Mouse (Mus musculus) c-Kit-positive CD71-positive TER-119-positive erythroid progenitor cells, embryonic 14.5 days (primary cell): ENCODE results near the gene Zic4.

Source experiments
- DNase-seq: peaks from one replicate; pipeline ENCODE4 v3.0.0-alpha.2; 2013; ENCODE audit warnings: low spot score

Gene Zic4

DNA sequence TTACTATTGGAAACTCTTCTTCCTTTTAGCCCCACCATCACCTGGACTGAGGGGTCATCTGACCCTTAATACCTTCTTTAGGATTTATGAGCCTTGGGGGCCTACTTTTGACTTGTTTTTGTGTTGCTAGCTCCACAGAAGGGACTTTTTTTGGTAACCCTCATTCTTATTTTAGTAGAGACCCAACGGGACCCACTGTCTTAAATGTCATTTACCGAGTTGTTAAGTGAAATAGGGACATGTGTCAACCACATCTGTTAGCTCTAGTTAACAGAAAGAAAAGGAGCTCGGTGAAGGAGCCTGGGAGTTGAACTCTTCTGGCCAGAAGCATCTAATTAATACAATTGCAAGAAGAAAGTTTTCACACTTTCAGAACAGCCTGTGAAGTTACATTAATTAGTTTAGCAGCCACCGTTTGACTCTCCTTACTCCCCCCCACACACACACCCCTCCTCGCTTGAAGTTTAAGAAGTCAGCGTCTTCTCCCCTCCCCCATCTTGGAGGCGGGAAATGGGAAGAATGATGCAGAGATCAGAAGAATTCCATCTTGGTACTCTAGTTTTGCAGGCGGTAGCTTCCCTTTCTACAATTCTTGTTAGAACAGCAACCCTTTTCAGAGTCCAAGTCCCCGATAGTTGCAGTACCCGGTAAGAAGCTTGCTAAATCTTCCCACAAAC is 17.7 kb downstream of the Zic4 start:
- DNase-seq = no peak

DNA sequence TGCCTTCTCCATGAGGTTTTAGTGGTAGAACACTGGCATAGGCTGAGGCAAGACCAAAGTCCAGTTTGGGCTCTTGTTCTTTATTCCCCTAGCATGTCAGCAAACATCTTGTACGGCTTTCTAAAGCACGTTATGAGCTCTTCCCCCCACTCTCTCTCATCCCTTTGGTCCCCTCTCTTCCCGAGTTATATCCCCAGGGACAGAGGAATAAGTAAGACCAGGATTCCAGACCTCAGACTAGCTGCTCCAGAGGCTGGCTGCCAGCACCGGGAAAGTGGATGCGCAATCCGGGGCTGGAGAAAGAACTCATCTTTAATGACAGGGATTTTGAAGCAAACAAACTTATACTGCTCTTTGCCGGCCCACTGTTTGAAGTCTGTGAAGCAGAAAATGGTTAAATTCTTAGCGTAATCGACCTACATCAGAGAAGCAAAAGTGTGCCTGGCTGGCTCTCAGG is 18.3 kb downstream of the Zic4 start:
- no peak for DNase-seq

DNA sequence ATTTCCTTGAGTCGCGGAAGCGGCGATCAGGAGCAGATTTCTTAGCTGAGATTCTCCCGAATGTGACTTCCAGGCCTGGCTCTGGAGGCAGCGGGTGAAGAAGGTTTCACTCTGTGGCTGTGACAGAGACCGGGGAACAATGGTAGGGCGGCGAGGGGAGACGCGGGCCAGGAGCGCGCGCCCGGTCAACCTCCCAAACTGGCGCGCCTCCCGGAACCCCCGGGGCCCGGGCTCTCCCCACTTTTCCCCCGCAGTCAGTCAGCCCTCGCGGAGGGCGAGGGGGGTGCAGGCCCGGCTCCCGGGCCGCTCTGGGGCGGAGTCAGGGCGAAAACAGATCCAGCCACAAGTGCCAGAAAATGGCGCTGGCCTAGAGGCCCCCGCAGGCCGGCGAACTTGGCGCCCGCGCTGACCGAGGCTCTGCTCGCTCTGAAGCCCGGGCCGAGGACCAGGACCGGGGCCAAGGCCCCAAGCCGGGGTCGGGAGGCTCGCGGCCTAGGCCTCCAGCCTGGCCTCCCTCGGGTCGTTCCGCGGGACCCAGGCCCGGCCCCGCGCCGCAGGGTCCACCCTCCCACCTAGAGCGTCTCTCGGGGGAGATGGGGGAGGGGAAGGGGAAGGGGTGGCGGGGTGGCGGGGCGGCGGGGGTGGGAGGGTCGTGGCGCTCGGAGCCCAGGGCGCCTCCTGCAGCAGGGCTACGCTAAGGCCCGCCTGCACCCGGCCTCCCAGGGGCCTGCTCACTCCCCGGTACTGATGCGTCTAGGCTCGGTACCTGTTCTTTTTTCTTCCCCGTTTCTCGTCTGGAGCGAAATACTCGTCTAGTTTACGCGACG is 19.3 kb downstream of the Zic4 start:
- no peak for DNase-seq

DNA sequence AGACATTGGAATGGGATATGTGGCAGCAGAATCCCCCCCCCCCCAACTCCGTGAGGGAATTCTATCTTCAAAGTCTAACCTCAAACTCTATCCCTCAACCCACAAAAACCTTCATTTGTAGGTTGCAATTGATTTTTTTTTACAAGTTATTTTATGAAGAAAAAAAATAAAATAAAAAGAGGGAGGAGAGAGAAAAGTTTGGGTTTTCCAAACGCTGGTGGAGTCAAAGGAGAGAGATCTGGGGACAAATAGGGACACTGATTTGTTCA is 19.8 kb downstream of the Zic4 start:
- no peak for DNase-seq

DNA sequence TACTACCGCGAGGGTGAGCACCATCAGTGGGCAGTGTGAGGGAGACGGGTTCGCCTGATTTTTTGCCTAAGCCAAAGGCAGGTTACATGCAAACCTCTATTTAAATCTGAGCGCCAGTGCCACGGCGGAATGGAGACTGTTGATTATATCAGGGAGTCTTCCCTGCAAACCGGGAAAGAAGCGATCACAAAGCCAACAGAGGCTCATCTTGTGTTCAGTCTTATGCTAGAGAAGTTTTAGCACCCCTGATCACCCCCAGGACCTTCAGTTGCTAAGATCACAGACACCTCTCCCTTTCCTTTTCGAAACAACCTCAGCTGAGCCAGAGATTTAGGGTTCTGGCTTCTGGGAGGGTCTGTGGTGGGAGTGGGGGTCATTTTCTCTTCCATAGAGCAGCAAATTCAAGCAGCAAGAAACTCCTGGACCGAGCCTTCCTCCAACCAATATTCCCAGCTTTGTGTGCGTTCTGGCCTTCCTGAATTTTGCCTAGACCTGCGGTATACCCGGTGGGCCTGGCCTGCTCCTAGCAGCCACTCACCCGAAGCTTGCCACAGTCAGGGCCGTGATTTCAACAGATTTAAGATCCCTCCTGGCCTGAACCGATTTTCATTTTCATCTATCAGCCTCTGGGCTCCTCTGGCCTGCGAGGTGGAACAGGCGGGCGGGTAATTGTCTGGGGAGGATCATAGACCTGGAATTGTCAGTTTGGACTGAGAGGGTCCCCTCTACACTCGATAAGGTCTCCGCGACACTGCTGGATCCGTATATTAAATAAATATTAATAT is 20.4 kb downstream of the Zic4 start:
- DNase-seq = no peak

DNA sequence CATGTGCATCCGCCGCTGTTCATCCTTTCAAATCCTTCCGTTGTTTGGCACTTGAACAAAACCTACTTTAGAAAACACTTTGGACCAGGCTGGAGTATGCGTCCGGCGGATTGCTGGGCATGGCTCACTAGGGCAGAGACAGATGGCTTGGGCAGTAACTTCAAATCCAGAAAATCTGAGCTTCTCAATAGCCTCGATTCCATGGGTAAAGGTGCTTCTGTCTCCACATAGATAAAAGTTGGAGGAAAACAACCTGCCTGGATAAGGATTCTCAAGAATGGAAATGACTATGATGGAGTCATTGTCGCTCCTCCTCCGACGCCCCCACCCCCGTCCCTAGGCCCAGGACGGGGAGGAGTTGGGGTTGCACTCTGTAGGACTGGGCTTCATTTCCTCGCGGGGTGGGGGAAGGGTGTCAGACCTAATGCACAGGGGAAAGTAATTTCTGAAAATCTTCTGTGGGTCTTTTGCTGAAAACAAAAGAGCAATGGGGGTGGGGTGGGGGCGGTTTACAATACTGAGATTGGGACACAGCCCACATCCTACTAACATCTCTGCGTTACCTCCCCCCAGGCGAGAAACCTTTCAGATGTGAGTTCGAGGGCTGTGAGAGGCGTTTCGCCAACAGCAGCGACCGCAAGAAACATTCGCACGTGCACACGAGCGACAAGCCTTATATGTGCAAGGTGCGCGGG is 21.4 kb downstream of the Zic4 start:
- no peak for DNase-seq

DNA sequence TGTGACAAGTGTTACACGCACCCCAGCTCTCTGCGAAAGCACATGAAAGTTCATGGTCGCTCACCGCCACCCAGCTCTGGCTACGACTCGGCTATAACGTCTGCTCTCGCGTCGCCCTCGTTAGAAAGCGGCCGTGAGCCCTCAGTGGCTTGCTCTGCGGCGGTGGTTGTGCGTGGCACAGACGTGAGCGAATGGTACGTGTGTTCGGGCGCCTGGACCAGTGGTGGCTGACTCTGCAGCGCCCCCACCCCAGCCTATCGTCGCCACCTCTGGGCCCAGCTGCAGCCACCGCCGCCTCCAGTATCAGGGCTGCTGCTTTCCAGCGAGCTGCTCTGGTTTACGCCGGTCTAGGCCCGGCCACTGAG is 21.9 kb downstream of the Zic4 start:
- no peak for DNase-seq

DNA sequence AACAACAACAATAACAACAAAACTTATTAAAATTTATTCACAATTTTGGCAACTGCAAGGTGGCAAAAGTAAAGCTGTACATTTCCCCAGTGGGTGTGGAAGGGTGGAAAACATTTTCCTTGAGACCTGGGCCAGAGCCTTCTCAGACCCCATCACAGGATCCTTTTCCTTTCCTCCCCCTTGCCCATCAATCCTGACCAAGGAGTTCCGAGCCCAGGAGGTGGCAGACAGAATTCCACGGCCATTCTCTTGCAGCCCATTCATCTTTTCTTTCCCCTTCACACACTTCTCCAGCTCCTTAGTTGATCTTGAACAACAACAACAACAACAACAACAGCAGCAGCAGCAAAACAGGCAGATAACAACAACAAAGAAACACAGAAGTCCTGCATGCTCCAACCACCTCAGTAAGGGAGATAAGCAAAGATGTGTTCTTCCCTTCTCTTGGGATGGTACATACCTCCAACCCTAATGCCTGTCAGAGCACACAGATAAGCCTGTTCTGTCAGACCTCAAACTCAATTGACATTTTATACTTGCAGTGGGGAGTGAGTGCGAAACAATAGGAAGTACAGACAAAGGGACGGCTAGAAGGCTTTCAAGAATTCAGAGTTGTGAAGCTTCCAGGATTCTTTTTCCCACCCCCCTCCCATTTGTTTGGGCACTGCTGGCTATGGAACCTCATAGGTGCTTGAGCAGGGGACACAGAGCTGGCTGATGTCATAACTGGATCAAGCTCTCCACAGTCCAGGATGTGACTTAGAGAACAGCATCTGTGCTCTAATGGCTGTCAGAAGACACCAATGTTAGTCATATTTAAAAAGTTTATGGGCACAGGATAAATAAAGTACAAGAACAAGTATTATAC is 22.7 kb downstream of the Zic4 start:
- DNase-seq = no peak

DNA sequence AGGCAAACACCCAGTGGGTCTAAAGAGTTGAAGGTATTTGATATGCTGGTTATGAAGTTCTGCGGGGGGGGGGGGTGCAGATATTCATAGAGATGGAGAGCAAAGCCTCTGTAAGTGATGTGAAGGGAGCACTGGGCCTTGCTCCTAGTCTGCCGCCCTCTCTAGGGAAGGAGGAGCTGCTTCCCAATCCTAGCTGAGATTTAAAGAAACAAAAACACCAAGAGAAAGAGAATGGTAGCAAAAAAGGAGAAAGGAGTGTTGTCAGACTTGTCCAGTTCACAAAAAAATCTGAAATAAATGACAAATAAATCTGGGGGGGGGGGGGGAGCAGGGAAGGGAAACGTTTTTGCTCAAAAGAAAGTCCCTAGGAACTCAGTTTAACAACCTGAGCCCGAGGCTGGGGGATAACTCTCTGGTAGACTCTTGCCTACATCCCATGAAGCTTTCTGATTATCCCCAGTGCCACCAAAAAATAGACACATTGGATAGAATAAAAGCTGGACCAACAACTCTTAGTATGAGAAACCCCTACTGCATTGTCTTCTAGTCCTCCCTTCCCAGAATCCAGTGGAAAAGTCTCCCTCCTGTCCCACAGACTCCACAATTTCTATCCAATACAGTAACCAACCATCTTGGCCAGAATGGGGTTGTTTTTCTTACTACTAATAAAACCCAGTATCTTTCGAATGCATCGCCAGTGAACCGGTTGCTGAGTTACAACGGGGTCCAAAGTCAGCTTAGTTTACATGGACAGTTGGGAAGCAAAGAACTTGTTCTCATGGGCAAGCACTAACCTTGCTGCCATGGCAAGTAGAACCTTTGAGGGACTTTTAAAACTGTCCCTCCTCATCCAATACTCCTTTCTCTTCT is 23.6 kb downstream of the Zic4 start:
- DNase-seq = no peak

DNA sequence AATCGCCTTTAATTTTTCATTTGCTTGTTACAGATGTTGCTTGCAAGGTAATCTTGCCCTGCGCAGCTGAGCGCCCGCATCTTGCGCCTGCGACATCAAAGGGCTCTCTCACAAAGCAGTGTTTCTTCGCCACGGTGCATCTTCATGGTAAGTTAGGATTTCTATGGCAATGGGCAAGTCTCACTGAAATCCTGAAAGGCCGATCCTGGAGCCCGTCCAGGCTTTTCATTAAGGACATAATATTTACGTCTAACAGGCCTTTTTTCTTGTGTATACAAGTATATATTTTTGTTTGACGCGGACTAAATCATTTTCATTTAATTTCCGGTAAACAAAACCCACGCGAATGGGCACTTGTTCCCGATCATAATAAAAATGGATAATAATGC is 24.3 kb downstream of the Zic4 start:
- no peak for DNase-seq

DNA sequence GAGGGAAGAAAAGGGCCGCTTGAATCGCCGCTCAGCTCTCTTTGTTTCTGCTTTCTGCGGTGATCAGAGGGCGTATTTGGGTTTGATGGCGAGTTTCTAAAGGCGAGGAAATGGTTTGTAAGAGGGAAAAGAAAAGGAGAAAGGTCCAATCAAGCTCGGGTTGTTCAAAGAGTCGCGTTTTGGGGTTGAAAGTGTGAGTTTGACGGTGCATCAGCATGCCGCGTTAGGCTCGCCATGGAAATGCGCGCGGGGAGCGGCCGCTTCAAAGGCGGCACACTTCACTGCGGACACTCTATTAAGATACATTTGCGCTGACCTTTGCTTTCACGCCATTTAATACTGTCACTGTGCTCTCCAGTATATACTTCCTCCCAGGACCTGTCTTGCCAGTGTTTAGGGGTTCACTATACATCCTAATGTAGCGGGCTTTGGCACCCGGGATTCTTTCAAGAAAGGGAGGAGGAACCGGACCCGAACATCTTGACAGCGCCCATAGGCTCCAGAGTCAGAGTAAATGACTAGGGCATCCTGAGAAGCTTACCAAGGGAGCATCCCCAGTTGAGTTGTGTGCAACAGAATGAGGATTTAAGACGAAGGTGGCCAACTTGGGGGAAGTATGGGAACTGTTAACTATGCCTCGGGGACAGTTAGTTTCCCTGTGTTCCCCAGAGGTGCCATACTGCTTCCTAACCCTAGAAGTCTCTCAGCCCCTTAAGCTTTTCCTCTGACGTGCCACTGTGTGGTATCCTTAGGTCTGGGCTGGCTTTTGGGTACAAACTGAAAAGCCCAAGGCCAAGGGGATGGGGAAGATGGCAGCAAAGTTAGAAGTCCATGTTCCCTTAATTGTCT is 24.9 kb downstream of the Zic4 start:
- no peak for DNase-seq

DNA sequence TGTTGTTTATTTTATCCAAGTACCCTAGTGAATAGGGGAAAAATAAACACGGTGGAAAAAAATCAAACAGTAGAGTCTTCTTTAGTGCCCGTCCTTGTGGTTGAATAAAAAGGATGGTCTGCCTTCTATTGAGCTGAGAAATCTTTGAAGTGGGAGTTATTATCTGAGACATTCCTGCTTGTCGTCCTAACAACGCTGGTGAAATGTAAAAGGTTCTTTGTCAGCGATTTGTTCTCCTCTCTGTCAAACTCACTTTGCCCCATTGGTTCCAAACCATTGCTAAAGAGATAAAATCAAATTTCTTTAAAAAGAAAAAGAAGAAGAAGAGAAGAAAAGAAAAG is 25.5 kb downstream of the Zic4 start:
- DNase-seq = no peak

DNA sequence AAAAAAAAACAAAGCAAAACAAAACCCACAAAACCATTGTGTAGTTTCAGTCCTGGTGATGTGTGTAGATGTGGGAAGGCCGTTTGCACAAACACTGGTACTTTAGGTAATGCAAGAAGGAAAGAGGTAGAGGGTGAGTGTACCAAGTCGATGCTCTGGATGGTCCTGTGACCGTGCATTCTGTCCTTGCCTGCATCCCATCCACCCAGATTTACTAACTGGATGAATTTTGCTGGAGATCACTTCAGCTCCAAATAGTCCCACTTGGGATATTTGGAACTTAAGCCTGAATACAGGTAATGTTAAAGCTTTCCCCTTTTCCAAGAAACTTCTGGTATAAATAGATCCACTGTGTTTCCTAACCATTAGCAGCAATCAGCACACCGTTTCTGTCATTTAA is 26.0 kb downstream of the Zic4 start:
- no peak for DNase-seq

DNA sequence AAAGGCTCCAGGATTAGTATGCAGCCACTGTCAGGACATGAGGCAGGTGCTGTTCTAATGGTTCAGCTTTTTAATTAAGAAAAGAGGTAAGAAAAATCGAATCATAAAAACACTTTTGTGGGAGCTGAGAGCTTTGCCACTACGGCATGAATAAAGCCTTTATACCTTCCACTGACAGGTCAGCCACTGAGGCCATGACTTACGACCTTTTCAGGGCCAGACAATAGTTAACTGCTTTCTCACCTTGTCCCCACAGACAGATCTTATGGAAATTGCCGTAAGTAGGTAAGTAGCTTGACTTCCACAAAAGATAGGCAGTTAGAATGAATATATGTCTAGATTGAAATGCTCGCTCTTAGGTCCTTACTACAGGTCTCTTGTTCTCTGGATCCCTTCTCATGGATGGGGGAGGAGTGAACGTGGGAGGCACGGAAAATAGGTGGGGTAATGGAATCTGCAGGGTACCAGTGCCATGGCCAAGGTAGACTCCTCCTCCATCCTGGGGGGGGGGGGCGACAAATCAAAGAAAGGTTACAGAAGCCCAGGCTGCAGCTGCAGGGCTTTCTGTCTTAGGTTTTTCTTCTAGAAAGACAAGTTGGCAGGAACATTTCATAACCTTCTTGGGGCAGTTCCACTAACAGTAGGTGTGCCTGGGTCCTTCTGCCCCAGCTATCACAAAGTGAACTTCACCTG is 31.3 kb downstream of the Zic4 start:
- no peak for DNase-seq

DNA sequence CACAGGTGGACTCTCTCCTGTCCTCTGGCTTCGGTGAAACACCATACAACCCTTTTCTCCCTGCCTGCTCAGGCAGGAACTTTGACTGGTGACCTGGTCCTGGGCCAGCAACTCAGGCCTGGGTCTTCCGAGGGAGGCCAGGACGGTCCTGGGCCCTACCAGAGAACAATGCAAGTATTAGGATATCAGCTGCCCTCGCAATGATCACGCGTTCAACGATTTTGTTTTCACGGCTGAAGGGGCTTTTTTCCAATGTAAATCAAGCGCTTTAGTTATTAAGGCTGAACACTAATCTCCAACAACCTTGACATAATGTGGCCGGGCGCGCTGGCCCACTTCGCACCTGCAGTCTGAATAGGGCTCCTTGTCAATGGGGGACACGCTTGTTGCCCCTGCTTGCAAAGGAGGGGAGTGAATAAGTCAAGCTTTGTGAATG is 32.0 kb downstream of the Zic4 start:
- no peak for DNase-seq

DNA sequence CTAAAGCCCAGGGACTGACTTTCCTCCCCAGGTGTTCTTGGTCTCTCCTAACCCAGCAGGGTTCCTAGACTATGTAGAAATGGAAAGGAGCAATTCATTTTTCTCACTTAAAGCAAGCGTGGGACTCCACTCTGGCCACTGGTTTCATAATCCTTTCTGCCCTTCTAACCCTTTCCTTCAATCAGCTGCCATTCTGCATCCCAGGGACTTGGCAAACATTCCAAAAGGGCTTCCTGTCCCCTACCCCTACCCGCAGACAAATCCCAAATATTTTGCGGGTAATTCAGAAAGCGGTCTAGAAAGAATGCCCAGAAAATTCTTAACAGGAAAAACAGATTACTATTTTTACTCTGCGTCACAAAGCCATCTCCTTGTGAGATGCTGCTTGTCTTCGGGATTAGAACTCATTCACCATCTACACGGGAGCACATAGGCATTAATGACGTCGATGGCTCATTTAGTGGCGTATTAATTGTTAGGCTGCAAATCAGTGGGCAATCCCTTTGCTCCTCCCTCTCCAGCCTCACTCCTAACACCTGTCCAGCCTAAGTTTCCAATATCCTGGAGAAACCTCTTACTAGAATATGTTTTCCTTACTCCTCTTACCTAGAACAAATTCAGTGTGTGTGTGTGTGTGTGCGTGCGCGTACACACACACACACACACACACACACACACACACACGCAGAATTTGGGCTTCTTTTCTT is 33.0 kb downstream of the Zic4 start:
- no peak for DNase-seq

DNA sequence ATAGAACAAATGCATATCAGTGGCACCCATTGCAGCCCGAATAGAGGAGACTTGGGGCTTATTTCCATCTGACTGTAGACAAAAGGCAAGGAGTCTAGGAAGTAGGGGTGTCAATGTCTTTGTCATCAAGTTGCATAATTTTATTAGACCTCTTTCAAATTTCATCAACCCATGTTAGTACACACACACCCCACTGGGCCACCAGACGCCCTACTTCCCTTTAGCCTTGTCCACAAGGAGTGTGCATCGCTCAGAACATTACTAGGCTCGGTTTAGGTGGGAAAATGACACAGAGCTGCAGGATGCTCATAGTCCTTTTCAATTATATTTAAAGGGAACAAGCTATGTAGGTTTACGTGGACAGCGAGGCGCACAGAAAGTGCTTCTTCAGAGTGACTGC is 37.8 kb downstream of the Zic4 start:
- DNase-seq = no peak

DNA sequence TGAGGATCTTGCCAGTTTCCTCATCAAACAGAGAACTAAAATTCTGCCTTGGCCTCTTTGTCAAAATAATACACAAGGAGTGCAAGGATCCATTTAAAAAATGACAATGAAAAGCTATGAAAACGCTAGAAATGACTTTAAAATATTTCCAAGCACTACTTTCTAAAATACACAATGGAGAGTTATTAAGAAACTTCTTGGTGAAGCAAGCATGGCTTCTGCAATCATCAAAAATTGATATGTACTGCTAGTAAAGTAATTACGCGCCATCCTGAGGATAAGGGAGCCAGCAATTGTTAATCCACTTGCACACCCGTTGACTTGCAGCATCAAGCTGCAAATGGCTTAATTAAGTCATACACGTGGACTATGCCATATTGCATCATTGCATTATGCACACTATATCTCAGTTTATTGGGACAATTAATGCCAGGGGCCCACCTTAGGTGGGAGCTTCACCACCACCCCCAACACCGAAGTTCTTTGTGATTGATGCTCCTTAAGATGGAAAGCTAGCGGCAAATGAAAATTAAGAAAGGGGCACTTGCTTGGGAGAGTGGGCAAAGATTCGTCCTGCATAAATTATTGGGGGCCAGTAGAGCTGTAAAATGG is 38.4 kb downstream of the Zic4 start:
- no peak for DNase-seq
